In genomic region chr10:105926229-105926911, GRCm38 (mm10) we compare ENCODE assay signal across 17 mouse cellular contexts.
DNase-seq lines count a peak whose midpoint lies in the region; ATAC-seq lines count a peak whose summit lies in the region.
"Had no signal": no experiment of that assay in that cellular context is flagged by ENCODE, and none has a peak within 500 bp of the region (broad histone marks: within the 10 kb centered on the region; RNA-seq: fewer than 3 reads in every experiment).

No protein-coding gene starts in this region.

- no peak overlapping the region for H3K4me2 ChIP-seq in midbrain, embryonic 13.5 days (replicated peaks)
- H3K4me2 ChIP-seq in forebrain, embryonic 16.5 days (ENCODE audit: low read length) = no peak overlapping the region
- H3K4me2 ChIP-seq in liver, embryonic 11.5 days = no peak overlapping the region
- H3K4me2 ChIP-seq: embryonic facial prominence, embryonic 12.5 days; liver, embryonic 15.5 days had no signal

- no peaks in the 10 kb centered on the region for H3K9me3 ChIP-seq in midbrain, embryonic 13.5 days
- no peaks in the 10 kb centered on the region for H3K9me3 ChIP-seq in midbrain, embryonic 10.5 days (replicated peaks)
- H3K9me3 ChIP-seq in forebrain, embryonic 16.5 days (ENCODE audit: control insufficient read depth, low read length) = no peaks in the 10 kb centered on the region
- H3K9me3 ChIP-seq in liver, embryonic 11.5 days (ENCODE audit: control insufficient read depth, low read length) = no peaks in the 10 kb centered on the region
- H3K9me3 ChIP-seq: embryonic facial prominence, embryonic 12.5 days; liver, embryonic 15.5 days had no signal

- no peak overlapping the region for H3K27ac ChIP-seq in midbrain, embryonic 13.5 days
- H3K27ac ChIP-seq in midbrain, embryonic 10.5 days (replicated peaks) = no peak overlapping the region
- H3K27ac ChIP-seq in forebrain, embryonic 16.5 days (ENCODE audit: low read length) = no peak overlapping the region
- no peak overlapping the region for H3K27ac ChIP-seq in liver, embryonic 11.5 days (ENCODE audit: low read depth, low read length)
- H3K27ac ChIP-seq: embryonic facial prominence, embryonic 12.5 days; liver, embryonic 15.5 days had no signal

- no peak overlapping the region for H3K9ac ChIP-seq in midbrain, embryonic 13.5 days (replicated peaks)
- H3K9ac ChIP-seq in forebrain, embryonic 16.5 days (replicated peaks; ENCODE audit: low read depth, low read length) = no peak overlapping the region
- H3K9ac ChIP-seq in liver, embryonic 11.5 days (ENCODE audit: low read depth, low read length) = no peak overlapping the region
- H3K9ac ChIP-seq: embryonic facial prominence, embryonic 12.5 days; liver, embryonic 15.5 days had no signal

- ATAC-seq in midbrain, embryonic 13.5 days = 0 out of 2 replicates have a peak, but pooled peaks have one; percentile 24
- ATAC-seq in forebrain, embryonic 16.5 days = peak; percentile 90
- ATAC-seq in liver, embryonic 11.5 days (replicated peaks; ENCODE audit: low FRiP score) = no peak
- ATAC-seq: CD4-positive, CD25-positive, alpha-beta regulatory T cell, adult 4 months; Patski had no signal

- peaks cover 7% of the 10 kb centered on the region for H3K27me3 ChIP-seq in midbrain, embryonic 13.5 days
- 0 out of 2 replicates have a peak, but pooled peaks cover 7% of the 10 kb centered on the region for H3K27me3 ChIP-seq in midbrain, embryonic 10.5 days (ENCODE audit: low read depth, poor library complexity, severe bottlenecking)
- no peaks in the 10 kb centered on the region for H3K27me3 ChIP-seq in forebrain, embryonic 16.5 days (replicated peaks; ENCODE audit: control insufficient read depth, insufficient read depth, low read length)
- no peaks in the 10 kb centered on the region for H3K27me3 ChIP-seq in liver, embryonic 11.5 days (replicated peaks; ENCODE audit: control insufficient read depth, insufficient read depth, low read length)
- H3K27me3 ChIP-seq: embryonic facial prominence, embryonic 12.5 days; liver, embryonic 15.5 days had no signal

- no peak overlapping the region for H3K4me3 ChIP-seq in midbrain, embryonic 13.5 days (replicated peaks)
- no peak overlapping the region for H3K4me3 ChIP-seq in midbrain, embryonic 10.5 days
- H3K4me3 ChIP-seq in forebrain, embryonic 16.5 days (replicated peaks; ENCODE audit: low read length) = no peak overlapping the region
- no peak overlapping the region for H3K4me3 ChIP-seq in liver, embryonic 11.5 days (ENCODE audit: low read depth, low read length)
- H3K4me3 ChIP-seq: embryonic facial prominence, embryonic 12.5 days; liver, embryonic 15.5 days had no signal

- 78% methylated on average over 5 of the region's 5 CpGs for WGBS in midbrain, embryonic 13.5 days
- 93% methylated on average over 5 of the region's 5 CpGs for WGBS in midbrain, embryonic 10.5 days
- 47% methylated on average over 5 of the region's 5 CpGs for WGBS in forebrain, embryonic 16.5 days
- 91% methylated on average over 5 of the region's 5 CpGs for WGBS in liver, embryonic 11.5 days

- H3K4me1 ChIP-seq in midbrain, embryonic 13.5 days (replicated peaks) = 0 out of 2 replicates have a peak, but pooled peaks cover 4% of the 10 kb centered on the region
- H3K4me1 ChIP-seq in midbrain, embryonic 10.5 days = no peaks in the 10 kb centered on the region
- 0 out of 2 replicates have a peak, but pooled peaks cover 2% of the 10 kb centered on the region for H3K4me1 ChIP-seq in forebrain, embryonic 16.5 days (replicated peaks; ENCODE audit: control insufficient read depth, insufficient read depth, low read length)
- no peaks in the 10 kb centered on the region for H3K4me1 ChIP-seq in liver, embryonic 11.5 days (replicated peaks; ENCODE audit: control insufficient read depth, insufficient read depth, low read length)
- H3K4me1 ChIP-seq: embryonic facial prominence, embryonic 12.5 days; liver, embryonic 15.5 days had no signal

- no peaks in the 10 kb centered on the region for H3K36me3 ChIP-seq in midbrain, embryonic 13.5 days
- H3K36me3 ChIP-seq in midbrain, embryonic 10.5 days = no peaks in the 10 kb centered on the region
- no peaks in the 10 kb centered on the region for H3K36me3 ChIP-seq in forebrain, embryonic 16.5 days (ENCODE audit: control insufficient read depth, insufficient read depth)
- H3K36me3 ChIP-seq in liver, embryonic 11.5 days (ENCODE audit: control insufficient read depth, insufficient read depth, low read length) = no peaks in the 10 kb centered on the region
- H3K36me3 ChIP-seq: embryonic facial prominence, embryonic 12.5 days; liver, embryonic 15.5 days had no signal

- no peak for DNase-seq in midbrain, embryonic 10.5 days (ENCODE audit: low spot score)
- DNase-seq in left cerebral cortex, adult 18-20 months (ENCODE audit: low spot score in 2 of 2) = peak; percentile 9 to 19
- DNase-seq in right cerebral cortex, postnatal 10 days (ENCODE audit: low spot score in 2 of 2) = peak; percentile 30 to 43
- no peak for DNase-seq in spleen, postnatal 4 days (ENCODE audit: low spot score in 2 of 2)
- no peak for DNase-seq in liver, embryonic 11.5 days (ENCODE audit: low spot score)
- DNase-seq in kidney, postnatal 36 days = no peak
- DNase-seq: adrenal gland, adult 8-10 months; cerebellum, adult 11-12 months; kidney, adult 11 months; spleen, adult 18-20 months; thymus, postnatal 36 days had no signal

Comparison
In these comparisons a context has a peak if more than half of its experiments do, and no peak if none do; other contexts are left out.
1. DNase-seq: peak in left cerebral cortex, adult 18-20 months (2 of 2) and right cerebral cortex, postnatal 10 days (2 of 2); none in midbrain, embryonic 10.5 days (single experiment), spleen, postnatal 4 days (0 of 2), liver, embryonic 11.5 days (single experiment) and kidney, postnatal 36 days (0 of 2).